Mouse (Mus musculus) bone marrow macrophage, adult 2 months (primary cell): Measurements from ENCODE around the gene Ptgir. TPM values are rescaled to one million over a fixed set of nuclear protein-coding genes. Genes with fewer than 3 reads are reported as not detected.

Source experiments
- H3K27ac ChIP-seq: 2 replicates; pipeline ENCODE4 v1.5.1; 2012; ENCODE audit warnings: low read depth, low read length; ENCODE audit not compliant: insufficient read depth
- H3K4me1 ChIP-seq: 2 replicates; pipeline ENCODE4 v1.6.1; 2012; ENCODE audit warnings: low read length; ENCODE audit not compliant: control insufficient read depth, insufficient read depth
- H3K4me3 ChIP-seq: 2 replicates; pipeline ENCODE4 v1.5.1; 2012; ENCODE audit warnings: mild to moderate bottlenecking, low read length, moderate library complexity; ENCODE audit not compliant: insufficient read depth
- CTCF ChIP-seq: IDR thresholded peaks from 2 replicates; pipeline ENCODE4 v1.5.1; 2012; ENCODE audit warnings: low read depth, mild to moderate bottlenecking, low read length, moderate library complexity
- POLR2A ChIP-seq: IDR thresholded peaks from 2 replicates; pipeline ENCODE4 v1.6.1; 2012; ENCODE audit warnings: mild to moderate bottlenecking, low read depth, low read length, borderline replicate concordance
- polyA plus RNA-seq: library from polyadenylated mRNA; stranded (reverse); fragments of >200 nt; gene quantifications from 2 replicates; pipeline ENCODE4 v1.2.4, GENCODE M21; 2012; ENCODE audit not compliant: missing spikeins, insufficient read depth, insufficient read length

The Ptgir gene
- polyA plus RNA-seq, 1 experiment: 5.6 TPM

- H3K4me1 ChIP-seq: peaks cover 10% of the 10 kb centered on the region
Observed at GRCm38 (mm10) chr7:16914453-16915343, 8.4 kb downstream of the Ptgir start.

DNA sequence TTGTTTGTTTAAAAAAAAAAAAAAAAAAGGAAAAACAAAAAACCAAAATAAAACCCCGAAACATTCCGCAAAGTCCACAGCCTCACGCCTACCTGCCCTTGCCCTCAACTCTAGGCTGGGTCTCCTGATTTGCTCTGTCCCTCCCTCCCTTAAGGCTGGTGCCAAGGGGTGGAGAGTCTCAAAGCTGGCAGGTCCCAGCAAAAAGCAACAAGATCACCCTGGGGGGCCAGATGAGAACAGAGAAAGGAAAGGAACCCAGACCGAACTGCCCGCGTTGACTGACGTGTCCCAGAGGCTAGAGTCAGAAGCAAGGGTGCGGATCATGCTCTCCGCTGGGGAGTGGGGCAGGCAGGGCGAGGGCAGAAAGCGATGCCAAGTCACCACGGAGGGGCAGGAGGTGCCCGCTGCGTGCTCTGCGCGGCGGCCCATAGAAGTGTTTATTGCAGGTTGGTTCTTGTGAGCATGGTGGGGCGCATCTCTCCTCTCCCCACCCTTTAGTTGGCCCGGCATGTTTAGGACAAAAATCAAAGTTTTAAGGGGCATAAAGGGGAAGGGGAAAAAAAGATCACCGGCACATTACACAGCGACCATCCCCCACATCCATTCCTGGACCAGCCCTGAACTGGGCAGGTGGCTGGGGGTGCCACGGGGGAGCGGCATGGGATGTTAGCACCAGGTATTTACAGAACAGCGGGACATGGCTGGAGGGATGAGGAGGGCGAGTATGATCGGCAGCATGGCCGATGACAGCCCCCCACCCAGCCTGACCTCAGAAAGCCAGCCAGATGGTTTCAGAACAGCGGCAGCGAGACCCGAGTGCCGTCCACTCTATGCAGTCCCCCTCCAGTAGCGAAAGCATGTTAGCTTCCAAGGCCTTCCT, 9.4 kb downstream of the Ptgir start:
- Histone ChIP-seq H3K27ac (no peak overlapping the region), H3K4me1 (peaks cover 4% of the 10 kb centered on the region; the same call in 1 of the 2 replicates), H3K4me3 (no peak overlapping the region)
- TF ChIP-seq CTCF: no peak
- no peak for TF ChIP-seq POLR2A

More at GRCm38 (mm10) chr7:16914453-16915343, 8.4 kb downstream of the Ptgir start:
- H3K4me3 ChIP-seq: no peak overlapping the region
- no peak overlapping the region for H3K27ac ChIP-seq
- TF ChIP-seq POLR2A (no peak), CTCF (no peak)

DNA sequence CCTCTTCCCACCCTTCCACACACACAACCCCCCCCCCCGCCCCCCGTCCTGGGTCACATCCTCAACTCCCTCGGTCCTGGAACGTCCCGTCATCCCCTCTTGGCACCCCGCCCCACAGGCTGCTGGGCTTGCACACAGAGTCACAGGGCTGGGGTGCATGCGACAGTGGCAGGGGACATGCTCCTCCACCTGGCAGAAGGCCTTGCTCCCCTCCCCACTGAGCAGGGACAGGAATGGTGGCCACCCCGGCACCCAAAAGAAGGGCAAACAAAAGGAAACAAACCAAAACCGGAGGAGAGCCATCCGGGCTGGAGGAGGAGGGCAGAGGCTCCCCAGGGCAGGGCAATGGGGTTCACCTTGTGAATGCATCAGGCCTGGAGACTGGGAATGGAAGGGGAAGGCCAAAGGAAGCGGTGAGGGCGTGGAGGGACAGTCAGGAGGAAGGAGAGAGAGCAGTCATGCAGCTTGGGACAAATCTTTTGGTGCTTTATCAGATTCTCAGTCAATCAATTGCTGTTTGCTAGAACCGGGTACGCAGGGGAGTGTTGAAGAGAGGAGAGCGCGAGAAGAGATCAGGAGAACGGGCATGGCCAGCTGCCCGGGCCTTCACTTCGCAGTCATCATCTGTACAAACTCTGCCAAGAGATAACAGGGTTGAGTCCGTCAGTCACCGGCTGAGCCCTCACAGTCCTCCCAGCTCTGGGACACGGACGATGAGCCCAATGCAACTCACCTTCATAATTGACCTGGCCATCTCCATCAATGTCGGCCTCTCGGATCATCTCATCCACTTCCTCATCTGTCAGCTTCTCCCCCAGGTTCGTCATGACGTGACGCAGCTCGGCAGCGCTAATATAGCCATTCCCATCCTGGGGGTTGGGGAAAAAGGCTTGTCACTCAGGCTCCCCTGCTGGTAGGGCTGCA, 10.3 kb downstream of the Ptgir start:
- no peak overlapping the region for H3K27ac ChIP-seq
- TF ChIP-seq CTCF (no peak), POLR2A (no peak)
- no peak overlapping the region for H3K4me3 ChIP-seq
- H3K4me1 ChIP-seq: peaks cover 7% of the 10 kb centered on the region; the same call in 1 of the 2 replicates

- Histone ChIP-seq H3K4me3 (no peak overlapping the region), H3K4me1 (peaks cover 6% of the 10 kb centered on the region; the same call in 1 of the 2 replicates), H3K27ac (no peak overlapping the region)
- no peak for TF ChIP-seq CTCF
- TF ChIP-seq POLR2A: no peak
Observed at GRCm38 (mm10) chr7:16917447-16917846, 11.2 kb downstream of the Ptgir start.

- Histone ChIP-seq H3K4me3 (no peak overlapping the region), H3K4me1 (peaks cover 7% of the 10 kb centered on the region; the same call in 1 of the 2 replicates), H3K27ac (no peak overlapping the region)
- TF ChIP-seq POLR2A: no peak
- no peak for TF ChIP-seq CTCF
Observed at GRCm38 (mm10) chr7:16918014-16918413, 11.7 kb downstream of the Ptgir start.

- TF ChIP-seq CTCF (no peak), POLR2A (no peak)
- no peak overlapping the region for H3K27ac ChIP-seq
- no peak overlapping the region for H3K4me3 ChIP-seq
- peaks cover 5% of the 10 kb centered on the region; the same call in 1 of the 2 replicates for H3K4me1 ChIP-seq
Observed at GRCm38 (mm10) chr7:16918670-16919069, 12.4 kb downstream of the Ptgir start.

DNA sequence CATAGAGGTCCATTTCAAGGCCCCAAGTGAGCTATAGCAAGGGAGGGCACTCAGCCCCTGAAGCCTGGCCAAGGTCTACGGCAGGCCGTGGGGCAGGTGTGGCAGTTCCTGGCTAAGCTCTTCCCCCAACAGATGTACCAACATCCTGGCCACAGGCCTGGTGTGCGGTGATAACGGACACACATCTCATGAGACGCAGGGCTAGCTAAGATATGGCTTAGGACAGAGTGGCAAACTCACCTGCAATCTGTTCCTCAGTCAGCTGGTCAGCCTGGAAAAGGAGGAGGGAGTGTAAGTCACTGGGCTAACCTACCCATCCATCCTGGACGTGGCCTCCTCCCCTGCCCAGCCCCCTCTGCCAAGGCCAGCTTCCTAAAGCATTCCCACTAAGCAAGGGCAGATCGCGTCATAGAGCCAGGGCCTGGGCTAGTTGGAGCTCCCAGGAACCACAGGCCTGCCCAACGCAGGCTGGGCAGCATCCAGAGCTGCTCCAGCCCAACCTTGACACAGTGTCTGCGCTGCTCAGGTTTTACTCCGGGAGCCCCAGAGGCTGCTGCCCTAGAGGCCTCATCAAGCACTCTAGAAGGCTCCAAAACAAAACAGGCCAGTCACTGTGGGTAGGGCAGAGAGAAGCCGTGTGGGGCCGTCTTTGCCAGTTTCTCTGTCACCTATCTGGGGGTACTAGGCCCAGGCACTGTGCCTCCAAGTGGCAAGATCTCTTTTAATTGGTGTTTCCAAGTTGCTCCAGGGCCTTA, 13.3 kb downstream of the Ptgir start:
- no peak overlapping the region for H3K27ac ChIP-seq
- no peak for TF ChIP-seq POLR2A
- no peak for TF ChIP-seq CTCF
- no peak overlapping the region for H3K4me3 ChIP-seq
- peaks cover 5% of the 10 kb centered on the region; the same call in 1 of the 2 replicates for H3K4me1 ChIP-seq

DNA sequence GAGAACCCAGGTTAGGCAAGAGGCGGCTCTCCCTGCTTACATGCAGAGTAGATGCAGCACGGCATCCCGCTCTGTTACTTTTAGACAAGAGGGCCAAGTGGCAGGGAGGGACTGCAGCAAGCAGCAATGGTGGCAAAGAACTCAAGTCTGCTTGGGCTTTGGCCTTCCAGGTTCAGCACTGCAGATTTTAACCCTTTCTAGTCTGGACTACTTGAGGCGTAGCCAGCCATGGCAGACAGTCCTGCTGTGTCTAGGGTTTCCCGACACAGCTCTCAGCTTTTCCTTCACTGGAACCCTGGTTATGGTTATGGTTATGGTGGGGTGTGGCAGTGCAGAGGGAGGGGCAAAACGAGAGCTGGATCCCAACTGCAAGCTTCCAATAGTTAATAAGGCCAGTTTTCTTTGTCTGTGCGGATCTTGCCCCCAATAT, 13.9 kb downstream of the Ptgir start:
- H3K4me3 ChIP-seq: no peak overlapping the region
- H3K27ac ChIP-seq: no peak overlapping the region
- TF ChIP-seq POLR2A: no peak
- TF ChIP-seq CTCF: no peak
- peaks cover 7% of the 10 kb centered on the region; the same call in 1 of the 2 replicates for H3K4me1 ChIP-seq
